Mouse (Mus musculus): Measurements from ENCODE around the gene Krt28.

GRCm38 (mm10) chr11:99339299-99339847 is 35.3 kb downstream of the Krt28 start:
- no peak for TF ChIP-seq CTCF (IDR thresholded peaks at IDR 0.05; ENCODE audit: borderline replicate concordance, insufficient read depth, low read length)
- TF ChIP-seq POLR2A (IDR thresholded peaks at IDR 0.05; ENCODE audit: low read depth, low read length) = no peak

All from embryonic fibroblast, embryonic 13.5 days (primary cell).